Mouse (Mus musculus): ENCODE results near the gene Fgd6.

- no peak for TF ChIP-seq CTCF (IDR thresholded peaks at IDR 0.05; ENCODE audit: borderline replicate concordance, extremely low read depth, insufficient read depth, insufficient read length)
- TF ChIP-seq POLR2A (IDR thresholded peaks at IDR 0.05; ENCODE audit: borderline replicate concordance, extremely low read depth, insufficient read depth, insufficient read length, poor library complexity, severe bottlenecking) = no peak
These were observed 54.2 kb downstream of the Fgd6 start for GRCm38 (mm10) chr10:94090032-94090431.
